Mouse (Mus musculus) spleen, postnatal 4 days (tissue): Measurements from ENCODE around the gene Plekhf1.

Experiments used
- DNase-seq, 2 experiments: peaks; one replicate each; pipeline ENCODE4 v3.0.0; 2022; ENCODE audit warnings: low spot score in 2 of 2

Gene Plekhf1

DNA sequence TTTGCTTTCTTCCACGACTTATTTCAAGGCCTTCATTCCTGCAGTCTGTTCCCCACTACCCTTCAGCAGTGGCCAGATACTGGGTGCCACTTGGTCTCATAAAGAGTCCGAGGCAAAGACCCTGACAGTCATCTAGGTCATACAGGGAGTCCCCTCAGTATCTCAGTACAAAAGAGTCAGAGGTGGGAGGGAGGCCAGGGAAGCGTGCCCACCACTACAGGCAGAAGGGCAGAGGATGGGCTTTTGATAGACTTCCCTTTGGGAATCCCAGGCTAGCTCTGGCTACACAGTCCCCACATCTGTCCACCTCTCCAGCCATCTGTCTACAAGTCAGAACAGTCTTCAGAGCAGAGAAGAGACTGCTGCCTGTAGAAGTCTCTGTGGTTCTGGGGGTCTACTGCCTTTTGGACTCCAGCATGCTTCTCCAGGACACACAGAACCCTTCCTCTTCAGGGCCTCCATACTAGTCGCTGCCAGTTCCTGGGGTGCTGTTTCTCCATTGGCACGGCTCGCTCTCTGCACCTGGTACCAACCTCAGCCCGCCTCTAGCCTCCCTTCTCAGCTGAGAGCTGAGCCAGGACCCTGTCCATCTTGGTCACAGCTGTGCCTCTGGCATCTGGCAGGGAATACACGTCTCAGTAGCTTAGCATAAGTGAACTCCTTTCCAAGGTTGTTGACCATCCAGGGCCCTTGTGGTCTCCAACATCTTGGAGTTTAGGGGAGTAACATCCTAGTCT lies 9.0 kb downstream of the Plekhf1 start:
- DNase-seq = no peak

DNA sequence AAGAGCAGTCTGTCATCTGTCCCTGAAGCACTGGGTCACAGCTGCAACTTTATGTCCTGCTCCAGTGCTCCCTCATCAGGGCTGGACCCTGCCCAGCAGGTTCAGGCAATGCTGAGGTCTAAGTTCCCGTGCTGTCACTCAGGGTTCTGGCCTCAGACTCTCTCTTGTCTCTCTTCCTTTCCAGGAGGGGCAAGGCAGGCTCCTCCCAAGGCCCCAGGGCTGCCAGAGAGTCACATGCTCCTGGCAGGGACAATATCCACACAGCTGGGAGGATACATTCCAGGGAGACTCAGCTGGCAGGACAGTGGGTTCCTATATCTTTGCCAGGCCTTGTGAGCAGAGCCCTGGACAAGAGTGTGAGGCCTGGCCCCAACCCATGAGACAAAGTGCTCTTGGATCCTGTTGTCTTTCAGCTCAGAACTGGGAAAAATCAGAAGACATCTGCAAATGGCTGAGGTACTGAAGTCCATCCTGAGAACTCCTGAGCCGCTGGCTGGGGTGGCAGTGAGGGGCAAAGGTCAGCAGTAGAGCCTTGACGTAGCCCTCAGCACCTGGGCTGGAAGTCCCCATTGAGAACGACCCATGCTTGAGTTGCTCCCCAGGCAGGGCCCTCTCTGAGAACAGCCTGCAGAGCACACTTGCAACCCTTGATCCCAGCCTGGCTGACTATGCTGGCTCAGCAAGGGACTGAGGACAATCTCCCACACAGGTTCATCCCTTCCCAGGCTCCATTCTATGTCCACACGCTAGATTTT lies 10.2 kb downstream of the Plekhf1 start:
- no peak for DNase-seq

DNA sequence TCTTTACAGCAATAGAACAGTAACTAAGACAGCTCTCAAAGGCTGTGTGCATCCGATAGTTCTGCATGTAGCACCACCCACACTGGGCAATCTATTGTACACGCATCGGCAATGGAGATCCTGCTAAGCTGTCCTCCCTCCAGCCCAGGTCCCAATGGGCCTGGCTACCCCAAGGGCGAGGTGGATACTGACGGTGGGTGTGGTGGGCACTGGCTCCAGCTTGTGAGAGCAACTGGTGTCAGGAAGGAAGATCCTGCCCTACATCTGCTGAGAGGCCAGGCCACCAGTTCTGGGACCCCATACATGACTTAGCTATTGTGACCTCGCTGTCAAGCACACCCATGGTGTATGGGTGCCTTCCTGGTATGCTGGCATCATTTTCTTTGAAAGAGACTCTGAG lies 12.1 kb downstream of the Plekhf1 start:
- no peak for DNase-seq

DNA sequence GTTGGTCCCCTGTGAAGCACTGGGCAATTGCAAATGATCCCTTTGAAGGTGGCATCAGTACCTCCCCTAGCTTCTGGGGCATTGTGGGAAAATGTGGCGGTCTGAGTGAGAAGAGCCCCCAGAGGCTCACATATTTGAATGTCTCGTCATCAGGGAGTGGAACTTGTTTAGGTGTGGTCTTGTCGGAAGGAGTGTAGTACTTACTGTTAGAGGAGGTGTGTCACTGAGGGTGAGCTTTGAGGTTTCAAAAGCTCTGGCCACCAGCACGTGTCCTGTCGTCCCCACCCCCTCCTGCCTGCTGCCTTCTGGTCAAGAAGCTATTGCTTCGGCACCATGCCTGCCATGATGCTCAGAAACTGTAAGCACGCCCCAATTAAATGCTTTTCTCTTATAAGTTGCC lies 12.5 kb downstream of the Plekhf1 start:
- no peak for DNase-seq

DNA sequence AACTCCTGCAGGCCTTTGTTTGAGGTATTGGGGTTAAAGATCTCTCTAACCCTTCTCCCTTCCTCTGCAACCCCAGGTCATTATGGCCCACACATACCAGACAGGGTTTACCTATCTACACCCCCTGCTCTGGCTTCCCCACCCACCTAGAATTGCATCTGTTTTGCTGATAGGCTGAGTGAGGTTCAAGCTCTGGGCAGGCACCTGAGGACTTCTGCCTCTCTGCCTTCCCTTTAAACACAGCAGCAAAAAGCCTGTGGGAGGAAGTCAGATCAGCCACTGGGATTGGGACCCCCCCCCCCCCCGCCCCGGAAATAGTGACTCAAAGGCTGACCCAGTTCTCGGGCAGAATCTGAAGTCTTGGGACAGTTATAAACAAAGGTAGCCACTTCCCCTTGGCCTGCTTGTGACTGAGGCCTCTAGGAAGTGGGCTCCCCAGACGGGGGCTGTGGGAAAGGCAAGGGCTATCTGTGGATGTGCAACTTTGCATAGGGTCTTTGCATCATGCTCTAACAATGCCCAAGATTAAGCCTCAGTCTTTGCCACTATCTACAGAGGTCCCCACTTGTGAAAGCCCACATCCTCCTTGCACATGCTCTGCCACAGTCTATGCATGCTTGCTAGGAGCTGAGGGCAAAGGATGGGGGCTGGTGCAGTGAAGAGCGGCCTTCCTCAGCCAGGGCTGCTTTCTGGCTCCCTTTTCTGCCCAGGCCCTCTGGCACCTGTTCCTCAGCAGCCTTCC lies 13.2 kb downstream of the Plekhf1 start:
- DNase-seq = no peak

DNA sequence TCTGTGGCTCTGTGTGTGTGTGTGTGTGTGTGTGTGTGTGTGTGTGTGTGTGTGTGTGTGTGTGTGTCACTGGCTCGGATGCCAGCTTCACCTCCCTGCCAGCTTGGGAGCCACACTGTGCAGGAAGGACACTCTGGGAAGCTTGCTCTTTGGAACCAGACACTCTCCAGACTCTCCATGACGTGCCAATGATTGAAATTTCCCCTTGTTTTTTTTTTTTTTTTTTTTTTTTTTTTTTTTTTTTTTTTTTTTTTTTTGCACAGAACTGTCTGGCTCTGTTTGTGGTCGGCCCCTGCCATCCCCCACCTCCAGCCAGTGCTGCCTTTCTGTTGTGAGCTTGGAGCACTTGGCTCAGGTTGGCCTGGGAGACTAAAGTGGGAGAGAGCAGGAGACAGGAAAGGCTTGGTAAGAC lies 15.2 kb downstream of the Plekhf1 start:
- DNase-seq = no peak

DNA sequence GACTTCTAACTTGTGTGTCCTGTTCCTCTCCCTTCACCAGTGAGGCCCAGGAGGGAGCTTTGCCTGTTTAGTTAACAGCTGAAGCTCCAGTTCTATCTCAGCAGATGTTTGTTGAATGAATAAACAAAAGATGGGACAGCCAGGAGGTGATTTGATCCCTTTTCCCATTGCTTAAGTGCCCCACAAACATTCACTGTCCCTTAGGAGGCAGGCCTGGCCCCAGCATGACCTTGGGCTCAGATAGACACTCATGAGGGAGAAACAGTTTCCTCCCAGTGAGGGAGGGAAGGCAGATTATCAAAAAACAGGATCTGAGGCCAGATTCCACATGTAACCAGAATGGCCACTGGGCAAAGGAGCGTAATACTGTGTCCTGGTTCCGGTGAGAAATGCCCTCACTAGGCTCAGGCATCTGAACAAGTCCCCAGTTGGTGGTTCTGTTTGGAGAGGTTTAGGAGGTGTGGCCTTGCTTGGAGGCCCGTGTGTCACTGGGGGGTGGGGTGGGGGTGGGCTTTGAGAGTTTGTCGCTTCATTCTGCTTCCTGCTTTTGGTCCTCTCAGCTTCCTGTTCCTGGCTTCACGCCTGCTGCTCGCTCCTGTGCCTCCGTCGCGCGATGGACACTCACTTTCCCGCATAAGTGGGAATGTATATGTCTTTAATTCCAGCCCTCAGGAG lies 18.2 kb downstream of the Plekhf1 start:
- DNase-seq = no peak

DNA sequence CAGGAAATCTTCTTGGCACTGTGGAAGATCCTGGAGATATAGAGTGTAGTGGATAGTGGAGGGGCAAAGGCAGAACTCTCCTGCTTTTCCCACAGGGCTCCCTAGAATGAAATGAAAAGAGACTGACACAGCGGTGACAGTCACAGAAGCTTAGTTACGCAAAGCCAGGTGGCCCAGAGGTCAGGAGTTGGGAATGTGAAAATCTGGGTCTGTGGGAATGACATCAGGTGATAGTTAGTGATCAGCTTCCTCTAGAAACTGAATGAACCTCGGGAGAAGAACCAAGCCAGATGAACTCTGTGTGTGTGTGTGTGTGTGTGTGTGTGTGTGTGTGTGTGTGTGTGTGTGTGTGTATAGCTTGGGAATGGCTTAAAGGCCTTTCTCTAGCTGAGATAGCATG lies 18.8 kb downstream of the Plekhf1 start:
- no peak for DNase-seq

DNA sequence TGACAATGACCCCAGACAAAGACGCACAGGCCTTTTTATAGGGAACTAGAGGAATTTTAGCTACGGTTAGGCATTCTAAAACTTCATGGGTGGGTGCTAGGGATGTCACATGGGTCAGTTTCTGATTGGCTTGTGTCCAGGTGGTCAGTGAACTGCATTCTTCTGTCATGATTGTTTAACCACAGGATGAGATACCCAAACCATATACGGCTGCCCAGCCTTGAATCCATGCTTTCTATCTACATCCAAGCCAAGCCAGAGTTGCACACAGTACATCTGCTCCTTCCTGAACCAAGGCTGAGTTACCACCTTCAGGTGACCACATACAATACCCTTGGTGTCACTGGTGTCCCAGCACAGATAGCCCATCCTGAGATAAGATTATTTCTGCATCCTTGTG lies 21.3 kb downstream of the Plekhf1 start:
- no peak for DNase-seq

DNA sequence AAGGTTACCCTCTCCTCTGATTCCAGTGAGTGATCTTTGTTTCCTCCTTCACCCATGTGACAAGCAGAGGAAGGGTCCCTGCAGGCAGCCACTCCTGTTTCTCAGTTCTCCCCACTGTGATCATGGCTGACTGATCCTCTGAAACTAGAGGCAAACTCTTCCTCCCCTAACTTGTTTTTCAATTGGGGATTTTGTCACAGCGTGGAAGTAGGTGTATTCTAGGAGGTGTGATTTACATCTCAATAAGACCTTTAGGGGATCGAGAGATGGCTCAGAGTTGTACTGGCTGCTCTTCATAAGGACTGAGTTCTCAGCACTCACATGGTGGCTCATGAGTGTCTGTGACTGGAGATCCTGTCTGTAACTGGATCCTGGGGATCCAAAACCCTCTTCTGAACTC lies 22.0 kb downstream of the Plekhf1 start:
- no peak for DNase-seq

DNA sequence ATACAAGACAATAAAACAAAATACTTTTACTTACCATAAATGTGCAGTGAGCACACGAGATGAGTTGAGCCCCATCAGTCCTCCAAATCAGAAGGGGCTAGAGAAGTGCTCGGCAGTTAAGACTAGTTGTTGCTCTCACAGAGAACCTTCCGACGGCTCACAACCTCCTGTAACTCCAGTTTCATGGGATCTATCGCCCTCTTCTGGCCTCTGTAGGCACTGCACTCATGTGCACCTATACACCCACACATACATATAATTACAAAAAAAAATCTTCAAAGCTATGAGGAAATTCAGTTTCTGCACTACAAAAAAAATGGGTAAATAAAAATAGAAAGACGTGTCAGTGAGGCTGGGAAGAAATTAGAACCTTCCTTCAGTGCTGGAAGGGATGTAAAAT lies 23.5 kb downstream of the Plekhf1 start:
- DNase-seq = no peak

DNA sequence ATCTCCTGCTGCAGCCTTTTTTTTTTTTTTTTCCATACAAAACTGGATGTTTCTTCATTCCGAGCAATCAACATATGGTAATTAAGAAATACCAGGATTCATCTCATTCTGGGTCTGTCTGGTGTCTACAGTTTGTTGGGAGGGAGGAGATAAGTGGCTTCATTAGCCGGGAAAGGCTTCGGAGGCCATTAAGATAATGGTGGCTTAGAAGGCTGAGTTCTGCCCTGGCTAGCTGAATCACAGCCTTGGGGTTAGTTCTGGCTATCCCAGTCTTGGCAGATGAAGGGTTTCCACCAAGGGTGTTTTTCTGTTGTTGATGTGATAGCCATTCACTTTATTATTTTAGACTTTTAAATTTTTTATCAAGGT lies 26.5 kb downstream of the Plekhf1 start:
- DNase-seq = no peak

DNA sequence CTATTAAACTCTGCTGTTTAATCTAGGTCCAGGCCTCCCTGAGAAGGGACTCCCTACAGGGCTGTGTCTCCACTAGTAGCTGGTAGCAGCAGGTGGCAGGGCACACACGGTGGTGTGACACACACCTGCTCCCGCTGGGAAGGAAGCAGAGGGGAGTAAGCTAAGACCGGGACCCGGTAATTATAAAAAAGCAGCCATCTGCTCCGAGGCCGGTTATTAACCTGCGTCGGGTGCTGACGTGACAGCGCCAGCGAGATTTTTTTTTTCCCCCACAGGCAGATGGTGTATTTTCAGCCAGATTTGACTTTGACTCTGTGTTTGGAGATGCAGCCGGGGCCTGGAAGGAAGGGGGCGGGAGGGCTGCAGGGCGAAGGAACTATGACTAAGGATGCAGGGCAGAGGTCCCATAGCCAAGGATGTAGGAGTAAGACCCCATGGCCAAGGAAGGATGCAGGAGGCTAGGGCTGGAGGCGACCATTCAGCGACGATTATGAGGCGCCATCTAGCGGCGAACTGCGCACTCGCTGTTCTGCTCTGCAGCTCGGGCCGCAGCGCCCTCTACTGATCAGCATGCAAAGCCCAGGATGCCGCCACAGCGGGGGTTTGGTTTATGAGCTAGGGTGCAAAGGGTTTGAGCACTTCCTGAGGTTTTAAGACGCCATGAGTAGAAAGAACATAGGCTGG lies 27.1 kb downstream of the Plekhf1 start:
- DNase-seq = peak; percentile 81 to 95

DNA sequence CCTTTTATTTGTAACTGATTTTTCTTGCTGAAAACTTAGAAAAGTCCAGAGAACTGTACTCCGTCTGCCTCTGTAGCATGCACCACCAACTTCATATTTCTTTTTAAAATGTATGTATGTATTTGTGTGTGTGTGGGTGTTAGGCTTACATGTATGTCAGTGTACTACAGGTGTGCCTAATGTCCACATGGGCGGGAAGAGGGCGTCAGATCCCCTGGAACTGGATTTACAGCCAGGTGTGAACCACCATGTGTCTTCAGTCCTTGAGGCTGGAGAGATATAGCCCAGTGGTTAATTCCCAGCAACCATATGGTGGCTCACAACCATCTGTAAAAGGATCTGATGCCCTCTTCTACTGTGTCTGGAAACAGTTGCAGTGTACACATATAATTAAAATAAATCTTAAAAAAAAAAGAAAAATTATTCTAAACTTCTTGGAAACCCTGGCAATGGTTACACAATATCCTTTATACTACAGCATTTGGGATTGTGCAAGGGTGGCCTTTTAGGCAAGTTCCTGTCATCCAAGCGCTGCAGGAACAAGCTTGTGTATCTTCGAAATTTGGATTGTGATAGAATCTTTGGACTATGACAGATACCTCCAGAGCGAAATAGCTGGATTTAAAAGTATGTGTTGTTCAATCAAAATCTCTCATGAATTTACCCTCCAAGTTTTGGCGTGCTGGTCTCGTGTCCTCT lies 27.8 kb downstream of the Plekhf1 start:
- no peak for DNase-seq

DNA sequence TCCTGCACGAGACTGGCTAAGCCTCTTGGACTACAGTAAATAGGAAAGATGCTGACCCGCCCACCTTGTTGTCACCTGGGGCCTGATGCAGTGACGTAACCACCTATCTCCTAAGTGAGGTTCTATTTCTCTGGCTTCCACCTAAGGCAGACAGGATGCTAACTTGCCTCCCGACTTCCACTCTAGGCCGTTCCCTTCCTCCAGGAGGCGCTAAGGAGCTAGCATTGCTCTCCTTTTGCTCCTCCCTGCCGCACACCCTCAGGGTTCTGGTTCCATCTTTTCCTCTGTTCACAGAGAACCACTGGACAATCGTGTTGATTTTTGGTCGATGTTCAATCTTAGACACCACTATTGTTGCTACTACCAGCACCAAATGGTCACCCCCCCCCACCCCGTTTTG lies 36.2 kb downstream of the Plekhf1 start:
- no peak for DNase-seq

DNA sequence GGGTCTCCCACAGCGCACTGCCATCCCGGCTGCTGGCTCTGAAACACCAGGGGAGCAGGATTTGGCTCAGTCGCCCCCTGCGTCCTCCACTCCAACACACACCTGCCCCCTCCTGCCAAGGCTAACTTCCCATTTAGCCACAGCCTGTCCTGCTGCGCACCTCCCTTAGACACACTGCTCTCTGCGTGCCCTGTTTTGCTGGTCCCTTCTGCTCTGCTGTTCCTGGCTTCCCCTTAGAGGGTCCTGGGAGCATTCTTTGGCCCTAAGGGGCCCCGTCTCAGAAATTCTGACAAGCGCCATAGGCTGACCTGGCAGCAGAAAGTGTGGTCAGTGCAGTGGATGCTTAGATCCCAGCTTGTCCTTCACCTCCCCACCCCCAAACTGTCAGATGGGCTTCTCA lies 36.7 kb downstream of the Plekhf1 start:
- no peak for DNase-seq

DNA sequence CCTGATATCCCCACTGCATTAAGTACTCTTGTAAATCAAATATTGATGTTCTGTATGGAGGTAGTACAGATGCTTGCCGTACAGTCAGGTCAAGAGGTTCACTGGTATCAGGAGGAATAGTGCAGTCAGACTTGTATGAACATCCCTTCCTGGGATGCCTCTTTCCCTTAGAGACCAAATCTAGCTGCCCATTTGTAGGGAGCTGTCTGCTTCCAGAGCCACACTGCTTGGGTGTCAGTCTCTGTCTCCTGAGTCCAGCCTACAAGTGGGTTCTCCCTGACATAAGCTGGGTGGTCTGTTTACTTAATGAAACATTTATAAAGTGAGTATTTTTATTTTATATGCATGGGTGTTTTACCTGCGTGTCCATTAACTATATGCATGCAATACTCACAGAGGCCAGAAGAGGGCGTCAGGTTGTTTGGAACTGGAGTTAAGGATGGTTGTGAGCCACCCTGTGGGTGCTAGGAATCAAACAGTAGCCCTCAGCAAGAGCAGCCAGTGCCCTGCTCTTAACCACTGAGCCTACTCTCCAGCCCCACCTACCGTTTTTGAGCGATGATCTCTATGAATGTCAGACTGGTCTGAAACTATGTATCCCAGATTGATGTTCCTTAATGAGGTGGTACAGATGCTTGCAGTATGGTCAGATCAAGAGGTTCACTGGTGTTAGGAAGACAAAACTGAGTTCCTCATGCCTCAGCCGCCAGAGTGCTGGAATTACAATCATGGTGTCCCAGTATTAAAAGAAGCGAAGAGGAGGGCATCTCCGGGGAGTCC lies 37.6 kb downstream of the Plekhf1 start:
- DNase-seq = no peak

DNA sequence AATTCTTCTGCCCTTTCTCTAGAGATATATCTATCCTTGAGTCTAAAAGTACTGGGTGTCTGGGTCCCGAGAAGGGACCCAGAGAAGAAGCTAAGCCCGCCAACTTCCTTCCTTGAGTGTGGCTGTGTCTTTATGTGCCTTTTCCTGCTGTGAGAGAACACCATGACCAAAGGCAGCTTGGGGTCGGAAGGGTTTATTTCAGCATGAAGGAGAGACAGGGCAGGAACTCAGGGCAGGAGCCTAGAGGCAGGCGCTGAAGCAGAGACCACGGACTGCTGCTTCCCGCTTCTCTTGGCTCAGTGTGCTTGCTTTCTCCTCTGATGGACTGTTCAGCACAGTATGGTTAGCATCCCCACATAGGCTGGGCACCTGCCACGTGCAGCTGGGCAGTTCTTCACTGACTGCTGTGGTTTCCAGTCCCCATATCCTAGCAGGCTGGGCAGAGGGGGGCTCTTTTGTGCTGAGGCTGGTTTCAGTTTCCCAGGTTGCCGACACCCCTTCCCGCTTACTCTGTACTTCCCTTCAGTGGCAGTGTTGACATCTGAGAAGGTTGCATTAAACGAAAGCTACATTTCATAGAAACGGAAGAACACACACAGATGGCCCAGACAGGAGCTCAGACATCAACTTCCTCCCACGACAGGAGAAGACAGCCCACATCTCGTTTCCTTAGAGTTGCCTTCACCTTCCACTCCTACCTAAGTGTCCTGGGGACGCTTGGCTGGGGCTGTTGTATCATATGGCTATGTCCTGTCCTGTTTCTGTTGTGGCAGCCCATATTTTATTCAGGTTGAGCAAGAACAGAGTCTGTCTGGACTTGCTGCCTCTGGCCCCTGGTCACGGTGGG lies 38.5 kb downstream of the Plekhf1 start:
- peak in 1 of 2 experiments; percentile 41 for DNase-seq
